Mouse (Mus musculus): Measurements from ENCODE around the gene Slc30a9. TPM values are rescaled to one million over a fixed set of nuclear protein-coding genes. Genes with fewer than 3 reads are reported as not detected.

Gene Slc30a9
- total RNA-seq, 1 experiment = 30.3 TPM

GRCm38 (mm10) chr5:67279840-67280239, 26.9 kb upstream of the Slc30a9 start:
- Histone ChIP-seq H3K9ac (ENCODE audit: insufficient read depth, low read depth, low read length, poor library complexity, severe bottlenecking) (no peak overlapping the region), H3K27ac (ENCODE audit: insufficient read depth, low read depth, low read length, poor library complexity, severe bottlenecking) (no peak overlapping the region), H3K36me3 (ENCODE audit: control insufficient read depth, insufficient read depth, low read length, poor library complexity, severe bottlenecking) (peaks cover 8% of the 10 kb centered on the region), H3K9me3 (ENCODE audit: control insufficient read depth, insufficient read depth, low read depth, low read length) (no peaks in the 10 kb centered on the region), H3K4me1 (ENCODE audit: control insufficient read depth in 2 of 2, insufficient read depth in 2 of 2, low read length in 2 of 2, poor library complexity in 1 of 2) (peaks cover 0 to 4% of the 10 kb centered on the region in 2 experiments; a peak in 1 of 4 replicates), H3K4me3 (ENCODE audit: insufficient read depth in 1 of 2, low read depth in 1 of 2, low read length in 2 of 2, poor library complexity in 1 of 2, severe bottlenecking in 1 of 2) (no peak overlapping the region)
- in situ Hi-C loops (cut with MboI; ENCODE audit: low sequenced_read_pairs in 2 of 2, unreplicated experiment in 2 of 2) = no loop called here
- no peak for TF ChIP-seq ZC3H11A (IDR thresholded peaks at IDR 0.05; ENCODE audit: borderline replicate concordance, low read depth, low read length)
- TF ChIP-seq CHD2 (IDR thresholded peaks at IDR 0.05; ENCODE audit: low read depth, low read length) = no peak
- no peak for TF ChIP-seq ZNF384 (IDR thresholded peaks at IDR 0.05; ENCODE audit: low read depth, low read length)
- no peak for TF ChIP-seq MAFK (IDR thresholded peaks at IDR 0.05; ENCODE audit: insufficient read depth, low read depth, low read length)
- DNase-seq (ENCODE audit: low read depth, low spot score) = no peak

- in situ Hi-C loops (cut with MboI; ENCODE audit: low sequenced_read_pairs in 2 of 2, unreplicated experiment in 2 of 2) = no loop called here
- peaks cover 13% of the 10 kb centered on the region for H3K36me3 ChIP-seq (ENCODE audit: control insufficient read depth, insufficient read depth, low read length, poor library complexity, severe bottlenecking)
Measured at GRCm38 (mm10) chr5:67280400-67280799, 26.4 kb upstream of the Slc30a9 start.

GRCm38 (mm10) chr5:67295029-67295428, 11.7 kb upstream of the Slc30a9 start:
- no peak for DNase-seq (ENCODE audit: low read depth, low spot score)
- no peaks in the 10 kb centered on the region for H3K4me1 ChIP-seq (ENCODE audit: control insufficient read depth in 2 of 2, insufficient read depth in 2 of 2, low read length in 2 of 2, poor library complexity in 1 of 2)
- no peak for TF ChIP-seq ZNF384 (IDR thresholded peaks at IDR 0.05; ENCODE audit: low read depth, low read length)
- no peak overlapping the region for H3K27ac ChIP-seq (ENCODE audit: insufficient read depth, low read depth, low read length, poor library complexity, severe bottlenecking)
- in situ Hi-C loops (cut with MboI; ENCODE audit: low sequenced_read_pairs in 2 of 2, unreplicated experiment in 2 of 2) = no loop called here
- H3K4me3 ChIP-seq (ENCODE audit: insufficient read depth in 1 of 2, low read depth in 1 of 2, low read length in 2 of 2, poor library complexity in 1 of 2, severe bottlenecking in 1 of 2) = no peak overlapping the region
- H3K36me3 ChIP-seq (ENCODE audit: control insufficient read depth, insufficient read depth, low read length, poor library complexity, severe bottlenecking) = no peaks in the 10 kb centered on the region; the same call in none of the 2 replicates
- H3K9ac ChIP-seq (ENCODE audit: insufficient read depth, low read depth, low read length, poor library complexity, severe bottlenecking) = no peak overlapping the region
- no peaks in the 10 kb centered on the region for H3K9me3 ChIP-seq (ENCODE audit: control insufficient read depth, insufficient read depth, low read depth, low read length)

More at GRCm38 (mm10) chr5:67280400-67280799, 26.4 kb upstream of the Slc30a9 start:
- no peak for DNase-seq (ENCODE audit: low read depth, low spot score)
- no peak overlapping the region for H3K27ac ChIP-seq (ENCODE audit: insufficient read depth, low read depth, low read length, poor library complexity, severe bottlenecking)
- no peak overlapping the region for H3K4me3 ChIP-seq (ENCODE audit: insufficient read depth in 1 of 2, low read depth in 1 of 2, low read length in 2 of 2, poor library complexity in 1 of 2, severe bottlenecking in 1 of 2)
- TF ChIP-seq MAFK (IDR thresholded peaks at IDR 0.05; ENCODE audit: insufficient read depth, low read depth, low read length) (no peak), ZNF384 (IDR thresholded peaks at IDR 0.05; ENCODE audit: low read depth, low read length) (no peak), ZC3H11A (IDR thresholded peaks at IDR 0.05; ENCODE audit: borderline replicate concordance, low read depth, low read length) (no peak), CHD2 (IDR thresholded peaks at IDR 0.05; ENCODE audit: low read depth, low read length) (no peak), HCFC1 (IDR thresholded peaks at IDR 0.05; ENCODE audit: borderline replicate concordance, insufficient read depth, low read length) (no peak)
- no peak overlapping the region for H3K9ac ChIP-seq (ENCODE audit: insufficient read depth, low read depth, low read length, poor library complexity, severe bottlenecking)
- H3K9me3 ChIP-seq (ENCODE audit: control insufficient read depth, insufficient read depth, low read depth, low read length) = no peaks in the 10 kb centered on the region
- peaks cover 0 to 4% of the 10 kb centered on the region in 2 experiments; a peak in 1 of 4 replicates for H3K4me1 ChIP-seq (ENCODE audit: control insufficient read depth in 2 of 2, insufficient read depth in 2 of 2, low read length in 2 of 2, poor library complexity in 1 of 2)

GRCm38 (mm10) chr5:67295682-67296081, 11.1 kb upstream of the Slc30a9 start:
- peaks cover 3% of the 10 kb centered on the region for H3K36me3 ChIP-seq (ENCODE audit: control insufficient read depth, insufficient read depth, low read length, poor library complexity, severe bottlenecking)
- no peak overlapping the region for H3K27ac ChIP-seq (ENCODE audit: insufficient read depth, low read depth, low read length, poor library complexity, severe bottlenecking)
- no peaks in the 10 kb centered on the region for H3K9me3 ChIP-seq (ENCODE audit: control insufficient read depth, insufficient read depth, low read depth, low read length)
- H3K4me3 ChIP-seq (ENCODE audit: insufficient read depth in 1 of 2, low read depth in 1 of 2, low read length in 2 of 2, poor library complexity in 1 of 2, severe bottlenecking in 1 of 2) = no peak overlapping the region
- DNase-seq (ENCODE audit: low read depth, low spot score) = no peak
- TF ChIP-seq MAFK (IDR thresholded peaks at IDR 0.05; ENCODE audit: insufficient read depth, low read depth, low read length) (no peak), ZC3H11A (IDR thresholded peaks at IDR 0.05; ENCODE audit: borderline replicate concordance, low read depth, low read length) (no peak), CHD2 (IDR thresholded peaks at IDR 0.05; ENCODE audit: low read depth, low read length) (no peak), ZNF384 (IDR thresholded peaks at IDR 0.05; ENCODE audit: low read depth, low read length) (no peak), HCFC1 (IDR thresholded peaks at IDR 0.05; ENCODE audit: borderline replicate concordance, insufficient read depth, low read length) (no peak)
- no peaks in the 10 kb centered on the region for H3K4me1 ChIP-seq (ENCODE audit: control insufficient read depth in 2 of 2, insufficient read depth in 2 of 2, low read length in 2 of 2, poor library complexity in 1 of 2)
- H3K9ac ChIP-seq (ENCODE audit: insufficient read depth, low read depth, low read length, poor library complexity, severe bottlenecking) = no peak overlapping the region
- in situ Hi-C loops (cut with MboI; ENCODE audit: low sequenced_read_pairs in 2 of 2, unreplicated experiment in 2 of 2) = no loop called here

- Histone ChIP-seq H3K4me3 (ENCODE audit: insufficient read depth in 1 of 2, low read depth in 1 of 2, low read length in 2 of 2, poor library complexity in 1 of 2, severe bottlenecking in 1 of 2) (no peak overlapping the region), H3K27ac (ENCODE audit: insufficient read depth, low read depth, low read length, poor library complexity, severe bottlenecking) (no peak overlapping the region), H3K9me3 (ENCODE audit: control insufficient read depth, insufficient read depth, low read depth, low read length) (no peaks in the 10 kb centered on the region), H3K9ac (ENCODE audit: insufficient read depth, low read depth, low read length, poor library complexity, severe bottlenecking) (no peak overlapping the region), H3K4me1 (ENCODE audit: control insufficient read depth in 2 of 2, insufficient read depth in 2 of 2, low read length in 2 of 2, poor library complexity in 1 of 2) (peaks cover 0 to under 1% of the 10 kb centered on the region in 2 experiments; a peak in 1 of 4 replicates), H3K36me3 (ENCODE audit: control insufficient read depth, insufficient read depth, low read length, poor library complexity, severe bottlenecking) (peaks cover 3% of the 10 kb centered on the region)
- in situ Hi-C loops (cut with MboI; ENCODE audit: low sequenced_read_pairs in 2 of 2, unreplicated experiment in 2 of 2) = no loop called here
- no peak for TF ChIP-seq MAFK (IDR thresholded peaks at IDR 0.05; ENCODE audit: insufficient read depth, low read depth, low read length)
- TF ChIP-seq ZNF384 (IDR thresholded peaks at IDR 0.05; ENCODE audit: low read depth, low read length) = no peak
- no peak for TF ChIP-seq CHD2 (IDR thresholded peaks at IDR 0.05; ENCODE audit: low read depth, low read length)
- no peak for TF ChIP-seq ZC3H11A (IDR thresholded peaks at IDR 0.05; ENCODE audit: borderline replicate concordance, low read depth, low read length)
- TF ChIP-seq HCFC1 (IDR thresholded peaks at IDR 0.05; ENCODE audit: borderline replicate concordance, insufficient read depth, low read length) = no peak
- DNase-seq (ENCODE audit: low read depth, low spot score) = no peak
Measured at GRCm38 (mm10) chr5:67296171-67296570, 10.6 kb upstream of the Slc30a9 start.

Measured in ES-E14 (cell line).